Mouse (Mus musculus) small intestine, adult 2 months (tissue): ENCODE measurements at regions not wholly inside any gene's neighbourhood (a gene's known extent, or its start where the extent isn't known, plus 50 kb on each side); places are given as distances from the start of the nearest gene placed in this dataset.
A peak's percentile ranks its signal among the peaks of the same experiment; 100 is the strongest.

Experiments used
- H3K27ac ChIP-seq: fragments of 200-500 bp; 2 replicates; pipeline ENCODE4 v1.5.1; 2012; ENCODE audit warnings: low read depth, low read length, control low read depth, inconsistent platforms; ENCODE audit not compliant: insufficient read depth
- H3K27me3 ChIP-seq: fragments of 200-500 bp; 2 replicates; pipeline ENCODE4 v1.6.1; 2012; ENCODE audit warnings: mild to moderate bottlenecking, moderate library complexity, low read length, inconsistent platforms; ENCODE audit not compliant: control insufficient read depth, insufficient read depth
- H3K36me3 ChIP-seq: fragments of 200-500 bp; 2 replicates; pipeline ENCODE4 v1.6.1; 2012; ENCODE audit warnings: mild to moderate bottlenecking, low read length, control low read depth, inconsistent platforms; ENCODE audit not compliant: control insufficient read depth, insufficient read depth
- H3K4me1 ChIP-seq: fragments of 200-500 bp; 2 replicates; pipeline ENCODE4 v1.6.1; 2012; ENCODE audit warnings: low read length, inconsistent platforms, mixed read lengths; ENCODE audit not compliant: control insufficient read depth, insufficient read depth, insufficient read length
- H3K4me3 ChIP-seq: fragments of 200-500 bp; 2 replicates; pipeline ENCODE4 v1.5.1; 2012; ENCODE audit warnings: low read depth, mild to moderate bottlenecking, control low read depth, inconsistent platforms, low read length, moderate library complexity
- CTCF ChIP-seq: fragments of 200-500 bp; IDR thresholded peaks from 2 replicates; pipeline ENCODE4 v1.5.1; 2012; ENCODE audit warnings: low read depth, mild to moderate bottlenecking, control low read depth, inconsistent platforms, low read length, moderate library complexity, mixed read lengths; ENCODE audit not compliant: insufficient replicate concordance, insufficient read length; ENCODE audit errors: extremely low read depth
- POLR2A ChIP-seq: fragments of 200-500 bp; IDR thresholded peaks from 2 replicates; pipeline ENCODE4 v1.6.1; 2012; ENCODE audit warnings: low read depth, mild to moderate bottlenecking, control low read depth, inconsistent platforms, low read length, moderate library complexity
- WGBS: fragments of 180-500 bp; shearing (Covaris S2); methylation state at CpG from one replicate; pipeline ENCODE4 v1.1.7; 2018; 5-methylcytosine and 5-hydroxymethylcytosine counted together

DNA sequence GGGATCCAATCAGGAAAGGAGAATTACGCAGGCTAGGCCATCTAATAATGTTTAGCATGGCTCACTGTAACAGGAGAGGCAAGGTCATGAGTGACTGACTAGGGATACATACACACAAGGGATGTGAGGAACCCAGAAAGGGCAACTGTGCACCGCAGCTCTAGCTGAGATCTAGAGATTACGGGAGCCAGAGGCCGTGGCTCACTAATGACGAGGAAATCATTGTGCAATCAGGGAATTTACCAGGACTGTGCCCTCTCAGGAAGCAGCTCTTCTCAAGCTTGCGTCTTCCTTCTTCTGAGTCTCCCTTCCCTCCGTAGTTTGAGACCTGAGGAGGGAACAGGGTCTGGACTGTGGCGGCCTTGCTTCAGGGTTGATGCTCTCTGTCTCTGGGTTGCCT is 61.6 kb upstream of the Dlk1 start:
- no peak overlapping the region for H3K27ac ChIP-seq
- 31% methylated on average over 8 of the region's 8 CpGs for WGBS
- no peaks in the 10 kb centered on the region for H3K27me3 ChIP-seq
- H3K4me1 ChIP-seq, result peaks cover 15% of the 10 kb centered on the region; the same call in 1 of the 2 replicates
- no peak overlapping the region for H3K4me3 ChIP-seq
- TF ChIP-seq CTCF, result no peak
- TF ChIP-seq POLR2A, result no peak
- no peaks in the 10 kb centered on the region for H3K36me3 ChIP-seq

DNA sequence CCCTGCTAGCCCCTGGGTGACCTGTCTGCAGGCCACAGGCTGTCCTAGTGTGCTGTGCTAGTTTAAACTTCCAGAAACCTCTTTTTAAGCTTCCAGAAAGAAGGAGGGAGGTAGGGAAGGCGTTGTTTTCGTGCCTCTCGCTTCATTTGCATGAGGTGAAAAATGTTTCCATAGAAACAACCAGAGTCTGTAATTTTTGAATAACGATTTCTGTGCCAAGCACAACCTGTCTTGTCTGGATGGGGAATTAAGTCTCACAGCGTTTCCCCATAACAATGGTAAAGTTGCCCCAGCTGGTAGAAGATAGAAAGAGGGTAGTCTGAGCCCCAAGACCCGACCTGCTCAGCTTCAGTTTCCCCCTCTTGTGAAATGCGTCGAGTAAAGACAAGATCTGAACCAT is 59.3 kb upstream of the Dlk1 start:
- H3K36me3 ChIP-seq, result no peaks in the 10 kb centered on the region
- no peaks in the 10 kb centered on the region for H3K27me3 ChIP-seq
- 60% methylated on average over 8 of the region's 8 CpGs for WGBS
- H3K27ac ChIP-seq, result no peak overlapping the region
- H3K4me3 ChIP-seq, result no peak overlapping the region
- TF ChIP-seq CTCF, result no peak
- TF ChIP-seq POLR2A, result no peak
- peaks cover 15% of the 10 kb centered on the region; the same call in 1 of the 2 replicates for H3K4me1 ChIP-seq

DNA sequence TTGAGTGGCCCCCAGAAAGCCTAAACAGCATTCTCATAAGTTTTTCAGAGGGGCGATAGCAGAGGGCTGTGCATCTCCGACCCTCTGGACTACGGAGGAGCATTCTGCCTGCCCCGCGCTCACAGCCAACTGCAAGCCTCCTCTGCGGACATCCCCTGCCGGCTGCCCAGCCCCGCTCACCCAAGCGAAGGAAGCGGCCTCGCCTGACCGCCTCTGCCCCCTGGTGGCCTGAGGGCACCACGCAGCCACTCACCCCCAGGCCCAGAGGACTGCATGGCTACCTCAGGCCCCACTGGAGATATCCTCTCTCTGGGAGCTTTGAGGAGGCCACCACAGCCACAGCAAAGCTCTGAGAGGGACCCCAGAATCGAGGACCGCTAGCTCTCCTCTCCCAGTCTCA is 58.8 kb upstream of the Dlk1 start:
- whole genome bisulfite sequencing, result 8% methylated on average over 15 of the region's 15 CpGs
- Histone ChIP-seq H3K4me1 (peaks cover 15% of the 10 kb centered on the region; the same call in 1 of the 2 replicates), H3K4me3 (no peak overlapping the region), H3K27me3 (no peaks in the 10 kb centered on the region), H3K36me3 (no peaks in the 10 kb centered on the region), H3K27ac (no peak overlapping the region)
- peak; percentile 64 for TF ChIP-seq CTCF
- no peak for TF ChIP-seq POLR2A

DNA sequence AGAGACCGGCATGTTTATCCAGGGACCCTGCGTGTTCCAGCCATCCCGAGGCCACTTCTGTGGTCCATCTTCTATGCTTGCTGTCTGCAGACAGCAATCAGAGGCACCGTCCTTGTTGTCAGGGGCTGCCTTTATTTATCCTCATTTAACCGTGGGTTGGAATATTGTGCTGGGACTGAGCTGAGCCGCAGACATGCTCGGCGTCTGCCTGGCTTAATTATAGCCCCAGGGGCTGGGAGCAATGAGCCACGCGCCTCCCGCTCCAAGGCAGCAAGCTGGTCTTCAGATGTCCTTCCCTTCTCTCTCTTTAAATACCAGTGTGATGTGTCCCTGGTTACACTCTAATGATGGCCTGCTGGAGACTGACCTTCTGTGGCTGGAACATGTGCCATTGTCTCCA is 58.2 kb upstream of the Dlk1 start:
- Histone ChIP-seq H3K4me3 (no peak overlapping the region), H3K27ac (no peak overlapping the region), H3K36me3 (no peaks in the 10 kb centered on the region), H3K4me1 (peaks cover 15% of the 10 kb centered on the region; the same call in 1 of the 2 replicates), H3K27me3 (no peaks in the 10 kb centered on the region)
- no peak for TF ChIP-seq CTCF
- no peak for TF ChIP-seq POLR2A
- 90% methylated on average over 11 of the region's 11 CpGs for WGBS

DNA sequence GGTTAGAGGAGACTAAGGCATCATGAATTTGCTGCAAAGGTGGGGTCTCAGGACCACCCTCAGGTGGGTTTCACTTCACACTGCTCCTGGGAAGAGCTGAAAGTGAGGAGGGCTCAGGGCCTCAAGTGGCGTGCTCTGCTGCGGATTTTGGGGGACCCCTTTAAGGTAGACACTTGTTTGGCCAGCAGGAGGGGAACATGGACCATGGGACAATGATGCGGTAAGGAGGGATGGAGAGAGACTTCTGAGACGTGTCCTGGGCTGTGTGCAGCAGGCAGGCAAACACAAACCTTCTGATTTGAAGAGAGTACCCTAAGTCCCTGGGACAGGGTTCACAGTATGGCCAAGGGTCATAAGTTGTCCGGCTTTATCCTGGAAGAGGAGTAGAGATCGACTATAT is 56.0 kb upstream of the Dlk1 start:
- Histone ChIP-seq H3K36me3 (no peaks in the 10 kb centered on the region), H3K4me1 (no peaks in the 10 kb centered on the region), H3K27ac (no peak overlapping the region), H3K4me3 (no peak overlapping the region), H3K27me3 (no peaks in the 10 kb centered on the region)
- TF ChIP-seq POLR2A (no peak), CTCF (no peak)
- 79% methylated on average over 6 of the region's 6 CpGs for WGBS

DNA sequence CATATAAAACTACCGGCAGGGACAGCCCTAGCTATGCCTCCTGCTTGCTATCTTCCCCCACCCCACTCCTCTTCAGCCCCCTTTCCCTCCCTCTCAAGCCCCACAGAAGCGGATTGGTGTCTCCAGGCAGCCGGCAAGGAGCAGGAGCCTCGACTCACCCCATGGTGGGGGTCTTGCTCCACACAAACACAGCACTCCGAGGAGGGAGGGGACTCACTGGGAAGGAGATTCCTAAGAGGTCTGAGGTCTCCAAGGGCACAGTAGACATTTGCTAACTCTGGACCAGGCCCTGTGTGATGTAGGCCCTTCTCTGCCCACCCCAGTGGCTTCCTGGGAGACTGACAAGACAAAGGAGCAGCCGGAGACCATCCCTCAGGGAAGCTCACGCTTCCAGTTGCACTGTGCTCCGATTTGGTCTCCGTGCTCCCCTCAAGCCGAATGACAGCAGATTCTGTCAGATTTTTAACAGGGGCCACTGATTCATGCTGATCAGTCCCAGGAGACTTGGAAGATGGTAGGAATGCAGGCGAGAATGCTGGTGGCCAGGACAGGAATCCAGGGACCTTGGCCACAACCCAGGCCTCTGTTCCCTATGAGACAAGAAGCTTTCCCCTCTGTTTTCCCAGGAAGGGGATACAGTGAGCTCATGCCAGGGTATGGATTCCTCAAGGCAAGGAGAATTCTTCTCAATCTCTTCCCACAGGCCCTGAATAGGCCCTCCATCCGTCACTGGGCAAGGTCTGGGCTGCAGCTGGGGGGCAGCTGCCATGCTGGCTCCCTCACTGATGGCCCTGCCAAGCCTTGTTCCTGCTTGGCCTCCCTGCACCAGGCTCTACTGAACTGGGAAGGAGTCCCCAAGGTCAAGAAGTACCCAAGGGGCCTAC is 55.2 kb upstream of the Dlk1 start:
- TF ChIP-seq POLR2A (no peak), CTCF (no peak)
- H3K4me3 ChIP-seq, result no peak overlapping the region
- no peaks in the 10 kb centered on the region for H3K36me3 ChIP-seq
- no peak overlapping the region for H3K27ac ChIP-seq
- H3K4me1 ChIP-seq, result no peaks in the 10 kb centered on the region
- no peaks in the 10 kb centered on the region for H3K27me3 ChIP-seq
- WGBS, result 77% methylated on average over 12 of the region's 12 CpGs

DNA sequence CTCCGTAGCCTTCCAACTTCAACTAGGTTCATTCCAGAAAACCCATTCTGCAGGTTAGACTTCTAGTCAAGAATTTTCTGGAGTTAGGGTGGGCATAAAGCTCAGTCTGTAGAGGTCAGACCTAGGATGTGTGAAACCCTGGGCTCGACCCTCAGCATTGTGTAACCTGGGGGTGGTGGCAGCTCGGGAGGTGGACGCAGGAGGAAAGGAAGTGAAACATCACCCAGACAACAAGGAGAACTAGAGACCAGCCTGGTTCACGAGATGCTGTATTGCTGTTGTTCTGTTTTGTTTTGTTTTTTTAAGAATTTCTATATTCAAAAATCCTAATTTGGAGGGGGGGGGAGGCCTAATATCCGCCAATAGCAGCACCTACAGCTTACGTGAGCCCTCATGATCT is 54.1 kb upstream of the Dlk1 start:
- Histone ChIP-seq H3K4me1 (no peaks in the 10 kb centered on the region), H3K4me3 (no peak overlapping the region), H3K27me3 (no peaks in the 10 kb centered on the region), H3K27ac (no peak overlapping the region), H3K36me3 (no peaks in the 10 kb centered on the region)
- TF ChIP-seq POLR2A, result no peak
- TF ChIP-seq CTCF, result no peak
- 71% methylated on average over 7 of the region's 7 CpGs for WGBS
